Mouse (Mus musculus) lung, embryonic 14.5 days (tissue): ENCODE measurements around the gene Vps54. TPM values are rescaled to one million over a fixed set of nuclear protein-coding genes. Genes with fewer than 3 reads are reported as not detected.

Source experiments
- ATAC-seq: fragments of 200-750 bp; cut with Nextera tagmentation; 2 replicates; pipeline ENCODE4 v1.8.0; 2017; ENCODE audit warnings: mild to moderate bottlenecking, moderate TSS enrichment, moderate library complexity; ENCODE audit not compliant: insufficient read depth
- DNase-seq: peaks from one replicate; pipeline ENCODE4 v3.0.0-alpha.2; 2015
- H3K27ac ChIP-seq: fragments of 300-500 bp; sonication (generic); 2 replicates; pipeline ENCODE4 v1.5.1; 2014; ENCODE audit warnings: low read depth, mild to moderate bottlenecking, moderate library complexity
- H3K27me3 ChIP-seq: fragments of 300-500 bp; sonication (generic); 2 replicates; pipeline ENCODE4 v1.6.1; 2014; ENCODE audit warnings: low read length, control low read depth; ENCODE audit not compliant: insufficient read depth
- H3K36me3 ChIP-seq: fragments of 300-500 bp; sonication (generic); 2 replicates; pipeline ENCODE4 v1.6.1; 2014; ENCODE audit warnings: control low read depth; ENCODE audit not compliant: insufficient read depth
- H3K4me1 ChIP-seq: fragments of 300-500 bp; sonication (generic); 2 replicates; pipeline ENCODE4 v1.6.1; 2014; ENCODE audit warnings: antibody characterized with exemption, control low read depth; ENCODE audit not compliant: insufficient read depth
- H3K4me2 ChIP-seq: fragments of 300-500 bp; sonication (generic); 2 replicates; pipeline ENCODE4 v1.6.1; 2014; ENCODE audit warnings: mild to moderate bottlenecking
- H3K4me3 ChIP-seq: fragments of 300-500 bp; sonication (generic); 2 replicates; pipeline ENCODE4 v1.5.1; 2014; ENCODE audit warnings: low read depth, low read length
- H3K9ac ChIP-seq: fragments of 300-500 bp; sonication (generic); 2 replicates; pipeline ENCODE4 v1.6.1; 2014
- H3K9me3 ChIP-seq: fragments of 300-500 bp; sonication (generic); 2 replicates; pipeline ENCODE4 v1.6.1; 2016; ENCODE audit warnings: low read depth, low read length, control low read depth
- CTCF ChIP-seq: IDR thresholded peaks from 2 replicates; pipeline ENCODE4 v1.5.1; 2016; ENCODE audit warnings: antibody characterized with exemption, low read depth
- WGBS: fragments of 180-500 bp; shearing (Covaris S2); extraction: QIAGEN DNeasy Blood & Tissue Kit; methylation state at CpG from one replicate; pipeline ENCODE4 v1.1.7; 2014; 5-methylcytosine and 5-hydroxymethylcytosine counted together
- polyA plus RNA-seq: library from polyadenylated mRNA; unstranded; fragments of >200 nt; fragmentation: Nextera tagmentation; extraction: Ambion mirVana; gene quantifications from 2 replicates; pipeline ENCODE4 v1.2.1, GENCODE M21; 2014

Vps54 gene
- polyA plus RNA-seq, 1 experiment from 2014 or later: 17.9 TPM

DNA sequence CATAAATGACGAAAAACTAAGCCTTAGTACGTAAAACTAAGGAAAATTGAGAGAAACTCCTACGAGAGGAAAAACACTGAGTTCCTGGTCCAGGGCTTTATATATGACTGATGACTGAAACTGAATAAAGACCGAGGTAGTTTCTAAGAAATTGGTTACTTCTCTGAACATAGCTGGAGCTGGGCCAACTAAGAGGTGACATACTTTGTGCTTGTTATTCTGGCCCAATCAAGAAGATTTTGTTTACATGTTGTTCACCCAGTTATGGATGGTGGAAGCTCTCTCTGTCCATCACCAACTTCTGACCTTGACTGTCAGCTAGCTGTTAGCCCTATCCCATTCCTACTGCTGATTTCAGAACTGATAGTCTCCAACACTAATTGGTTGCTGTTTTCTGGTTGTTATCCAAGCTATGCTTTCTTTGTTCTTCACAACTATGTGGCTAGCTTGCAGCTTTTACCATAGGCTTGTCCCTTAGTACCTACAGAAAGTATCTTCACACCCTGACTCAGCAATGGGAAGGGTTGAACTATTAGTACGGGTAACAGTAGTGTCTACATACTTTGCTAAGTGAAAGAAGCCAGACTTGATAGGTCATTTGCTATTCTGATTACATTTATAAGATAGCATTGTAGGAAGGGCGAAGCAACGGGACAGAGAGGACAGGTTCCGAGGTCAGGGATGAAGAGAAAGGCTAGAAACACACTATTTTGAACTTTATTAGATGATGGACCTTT, 19.1 kb upstream of the Vps54 start:
- Histone ChIP-seq H3K9ac (no peak overlapping the region), H3K4me3 (no peak overlapping the region), H3K27me3 (no peaks in the 10 kb centered on the region), H3K9me3 (no peaks in the 10 kb centered on the region), H3K4me2 (no peak overlapping the region), H3K4me1 (no peaks in the 10 kb centered on the region), H3K36me3 (no peaks in the 10 kb centered on the region), H3K27ac (no peak overlapping the region)
- WGBS: 84% methylated on average over 8 of the region's 8 CpGs
- DNase-seq: no peak
- TF ChIP-seq CTCF: no peak
- no peak for ATAC-seq

DNA sequence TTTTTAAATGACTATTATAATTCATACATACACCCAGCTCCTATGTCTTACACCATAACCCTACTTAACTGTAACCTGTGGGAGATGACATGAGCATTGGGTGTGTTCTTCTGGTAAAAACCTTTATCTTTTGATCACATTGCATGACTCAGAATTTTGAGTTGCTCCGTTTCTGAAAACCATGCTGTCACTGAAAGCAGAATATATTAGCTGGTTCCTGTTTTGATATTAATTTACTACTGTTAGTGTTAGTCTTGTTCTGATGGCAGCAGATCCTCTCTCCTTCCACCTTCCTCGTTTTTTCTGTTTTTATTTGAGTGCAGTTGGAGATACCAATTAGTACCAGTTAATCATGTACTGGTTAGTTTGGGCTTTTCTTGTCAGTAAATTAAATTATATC, 18.3 kb upstream of the Vps54 start:
- no peaks in the 10 kb centered on the region for H3K9me3 ChIP-seq
- no peak overlapping the region for H3K27ac ChIP-seq
- no peak overlapping the region for H3K9ac ChIP-seq
- H3K4me2 ChIP-seq: no peak overlapping the region
- DNase-seq (no peak), ATAC-seq (no peak)
- no peak overlapping the region for H3K4me3 ChIP-seq
- no peaks in the 10 kb centered on the region for H3K4me1 ChIP-seq
- 49% methylated on average over 2 of the region's 2 CpGs for WGBS
- H3K27me3 ChIP-seq: no peaks in the 10 kb centered on the region
- no peaks in the 10 kb centered on the region for H3K36me3 ChIP-seq
- TF ChIP-seq CTCF: no peak

DNA sequence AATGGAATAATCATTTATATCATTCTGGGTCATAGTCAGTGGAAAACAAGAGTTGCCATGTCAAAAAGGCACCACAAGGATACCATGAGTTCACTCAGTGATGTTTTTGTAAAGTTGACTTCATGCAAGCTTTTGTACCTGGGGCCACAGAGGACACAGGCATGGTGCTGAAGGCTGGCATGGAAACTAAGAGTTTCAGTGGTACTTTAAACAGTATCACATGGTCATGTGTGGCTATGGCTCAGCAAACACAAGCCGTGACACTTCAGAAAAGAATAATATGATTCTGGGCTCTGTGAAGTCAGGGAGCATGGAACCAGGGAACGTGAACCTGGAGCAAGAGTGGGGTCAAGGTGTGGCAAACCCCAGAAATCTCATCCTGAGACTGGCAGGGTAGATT, 17.7 kb upstream of the Vps54 start:
- TF ChIP-seq CTCF: no peak
- H3K9me3 ChIP-seq: no peaks in the 10 kb centered on the region
- ATAC-seq (no peak), DNase-seq (no peak)
- 70% methylated on average over 2 of the region's 2 CpGs for WGBS
- no peaks in the 10 kb centered on the region for H3K27me3 ChIP-seq
- H3K27ac ChIP-seq: no peak overlapping the region
- H3K4me2 ChIP-seq: no peak overlapping the region
- no peak overlapping the region for H3K9ac ChIP-seq
- H3K36me3 ChIP-seq: no peaks in the 10 kb centered on the region
- no peak overlapping the region for H3K4me3 ChIP-seq
- no peaks in the 10 kb centered on the region for H3K4me1 ChIP-seq

DNA sequence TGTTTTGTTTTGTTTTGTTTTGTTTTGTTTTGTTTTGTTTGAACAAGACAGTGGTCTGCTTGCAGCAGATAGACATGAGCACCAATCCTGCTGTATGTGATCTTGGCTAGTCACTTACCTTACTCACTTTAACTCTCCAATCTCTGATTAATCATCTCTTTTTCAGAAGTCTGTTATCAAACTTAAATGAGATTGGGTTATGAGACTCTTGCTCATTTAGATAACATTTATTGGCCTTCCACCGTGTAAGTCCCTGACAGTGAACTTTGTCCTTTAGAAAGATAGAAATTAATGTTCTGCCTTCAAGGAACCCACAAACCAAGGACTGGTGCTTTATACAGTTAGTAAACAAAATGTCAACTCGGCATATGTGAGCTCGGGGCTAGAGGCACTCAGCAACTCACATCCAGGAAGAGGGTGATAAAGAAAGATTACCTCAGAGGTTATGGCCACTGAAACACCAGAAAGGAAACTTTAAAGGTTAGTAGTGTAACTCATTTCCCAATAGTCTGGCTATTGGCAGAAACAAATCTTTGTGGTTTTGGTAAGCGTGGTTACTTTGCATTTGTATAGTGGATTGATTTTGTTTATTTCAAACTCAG, 16.4 kb upstream of the Vps54 start:
- Histone ChIP-seq H3K4me2 (no peak overlapping the region), H3K36me3 (no peaks in the 10 kb centered on the region), H3K4me1 (no peaks in the 10 kb centered on the region), H3K4me3 (no peak overlapping the region), H3K9ac (no peak overlapping the region), H3K9me3 (no peaks in the 10 kb centered on the region), H3K27me3 (no peaks in the 10 kb centered on the region), H3K27ac (no peak overlapping the region)
- DNase-seq (no peak), ATAC-seq (no peak)
- no peak for TF ChIP-seq CTCF
- 30% methylated on average over 4 of the region's 4 CpGs for WGBS

DNA sequence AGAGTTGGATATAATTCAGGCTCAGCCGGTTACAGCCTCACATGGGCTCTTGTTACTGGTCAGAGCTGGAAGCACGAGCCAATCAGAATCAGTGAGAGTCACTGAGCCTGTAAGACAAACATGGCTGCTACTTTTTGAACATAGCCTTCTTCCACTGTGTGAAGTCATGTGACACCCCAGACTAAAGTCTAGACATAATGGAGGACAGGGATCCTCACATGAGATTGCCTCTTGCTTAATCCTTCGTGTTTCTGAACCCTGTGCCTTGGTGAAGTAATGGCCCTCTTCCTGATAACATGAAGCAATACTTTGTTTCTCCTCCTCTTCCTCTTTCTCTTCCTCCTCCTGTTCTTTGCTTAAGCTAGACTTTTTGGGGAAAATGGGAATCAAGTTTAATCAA, 15.5 kb upstream of the Vps54 start:
- 86% methylated on average over 3 of the region's 3 CpGs for WGBS
- Histone ChIP-seq H3K27me3 (no peaks in the 10 kb centered on the region), H3K9ac (no peak overlapping the region), H3K4me3 (no peak overlapping the region), H3K36me3 (no peaks in the 10 kb centered on the region), H3K9me3 (no peaks in the 10 kb centered on the region), H3K27ac (no peak overlapping the region), H3K4me2 (no peak overlapping the region), H3K4me1 (no peaks in the 10 kb centered on the region)
- no peak for TF ChIP-seq CTCF
- DNase-seq (no peak), ATAC-seq (no peak)

DNA sequence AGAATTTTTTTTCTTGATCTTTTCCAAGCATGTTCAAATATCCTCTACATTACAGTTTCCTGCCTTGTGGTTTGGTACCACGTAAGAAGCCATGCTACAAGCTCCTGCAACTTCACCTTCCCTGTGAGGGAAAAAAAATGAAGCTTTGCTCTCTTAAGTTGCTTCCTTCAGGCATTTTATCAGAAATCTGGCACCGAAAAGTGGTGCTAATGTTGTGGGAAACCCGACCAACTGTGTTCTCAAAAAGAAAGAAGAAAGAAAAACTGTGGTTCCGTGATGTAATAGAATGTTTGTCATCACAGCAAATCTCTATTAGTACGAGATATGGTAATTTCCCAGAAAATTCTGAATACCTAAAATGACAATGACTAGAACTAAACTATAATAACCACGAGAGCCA, 15.0 kb upstream of the Vps54 start:
- no peak overlapping the region for H3K4me2 ChIP-seq
- H3K27me3 ChIP-seq: no peaks in the 10 kb centered on the region
- H3K9me3 ChIP-seq: no peaks in the 10 kb centered on the region
- TF ChIP-seq CTCF: no peak
- ATAC-seq (no peak), DNase-seq (no peak)
- WGBS: 80% methylated on average over 6 of the region's 6 CpGs
- no peak overlapping the region for H3K4me3 ChIP-seq
- no peak overlapping the region for H3K27ac ChIP-seq
- no peaks in the 10 kb centered on the region for H3K36me3 ChIP-seq
- no peak overlapping the region for H3K9ac ChIP-seq
- no peaks in the 10 kb centered on the region for H3K4me1 ChIP-seq

DNA sequence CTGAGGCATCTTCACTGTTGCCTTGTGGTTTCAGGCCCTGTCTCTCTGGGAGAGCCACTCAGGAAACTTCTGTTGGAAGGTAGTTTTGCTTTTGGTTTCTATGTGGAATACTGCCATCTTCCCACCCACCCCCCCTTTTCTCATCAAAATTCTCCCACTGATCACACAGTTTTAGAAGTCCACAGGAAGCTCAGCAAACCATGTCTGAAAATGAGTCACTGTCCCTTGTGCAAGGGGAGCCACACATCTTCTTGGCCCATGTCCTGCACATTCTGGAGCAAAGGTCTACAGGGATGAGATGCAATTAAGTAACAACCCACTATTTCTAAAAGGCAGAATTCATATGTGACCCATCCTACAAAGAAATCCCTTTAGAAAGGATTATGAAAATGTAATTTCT, 14.6 kb upstream of the Vps54 start:
- TF ChIP-seq CTCF: no peak
- Histone ChIP-seq H3K4me3 (no peak overlapping the region), H3K9me3 (no peaks in the 10 kb centered on the region), H3K4me2 (no peak overlapping the region), H3K27me3 (no peaks in the 10 kb centered on the region), H3K27ac (no peak overlapping the region), H3K36me3 (no peaks in the 10 kb centered on the region), H3K4me1 (no peaks in the 10 kb centered on the region), H3K9ac (no peak overlapping the region)
- DNase-seq (no peak), ATAC-seq (no peak)

DNA sequence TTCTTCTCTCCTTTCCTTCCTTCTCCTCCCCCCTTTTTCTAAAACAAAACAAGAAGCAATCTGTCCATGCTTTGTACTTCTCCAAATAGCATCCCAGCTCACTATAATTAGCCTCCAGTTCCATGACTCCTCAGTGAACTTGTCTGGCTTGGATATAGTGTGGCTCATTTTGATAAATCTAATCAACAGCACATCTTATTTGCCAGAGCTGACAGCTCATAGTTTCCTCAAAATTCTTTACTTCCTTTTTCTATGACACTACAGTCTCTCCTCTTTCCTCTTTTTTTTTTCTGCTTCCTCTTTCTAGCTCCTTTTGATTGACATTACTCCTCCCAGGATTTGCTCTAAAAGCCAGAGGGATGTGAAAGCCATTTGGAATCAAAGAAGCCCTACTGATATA, 14.1 kb upstream of the Vps54 start:
- no peak overlapping the region for H3K4me3 ChIP-seq
- H3K27ac ChIP-seq: no peak overlapping the region
- DNase-seq (no peak), ATAC-seq (no peak)
- H3K4me1 ChIP-seq: no peaks in the 10 kb centered on the region
- no peaks in the 10 kb centered on the region for H3K36me3 ChIP-seq
- no peak overlapping the region for H3K4me2 ChIP-seq
- no peak overlapping the region for H3K9ac ChIP-seq
- H3K27me3 ChIP-seq: no peaks in the 10 kb centered on the region
- no peak for TF ChIP-seq CTCF
- H3K9me3 ChIP-seq: no peaks in the 10 kb centered on the region
